Mouse (Mus musculus) forebrain, embryonic 12.5 days (tissue): ENCODE measurements around the gene Timm10. TPM values are rescaled to one million over a fixed set of nuclear protein-coding genes. Genes with fewer than 3 reads are reported as not detected.

ENCODE experiments used
- ATAC-seq: fragments of 200-750 bp; cut with Nextera tagmentation; 2 replicates; pipeline ENCODE4 v1.8.0; 2017; ENCODE audit warnings: moderate TSS enrichment; ENCODE audit not compliant: low FRiP score
- H3K27ac ChIP-seq: fragments of 300-500 bp; sonication (generic); 2 replicates; pipeline ENCODE4 v1.5.1; 2016; ENCODE audit warnings: mild to moderate bottlenecking
- H3K27me3 ChIP-seq: fragments of 300-500 bp; sonication (generic); 2 replicates; pipeline ENCODE4 v1.6.1; 2016; ENCODE audit warnings: mild to moderate bottlenecking
- H3K36me3 ChIP-seq: fragments of 300-500 bp; sonication (generic); replicated peaks from 2 replicates; pipeline ENCODE4 v1.6.1; 2016; ENCODE audit warnings: mild to moderate bottlenecking
- H3K4me1 ChIP-seq: fragments of 300-500 bp; sonication (generic); 2 replicates; pipeline ENCODE4 v1.6.1; 2016
- H3K4me2 ChIP-seq: fragments of 300-500 bp; sonication (generic); 2 replicates; pipeline ENCODE4 v1.6.1; 2016; ENCODE audit warnings: mild to moderate bottlenecking, moderate library complexity
- H3K4me3 ChIP-seq: fragments of 300-500 bp; sonication (generic); replicated peaks from 2 replicates; pipeline ENCODE4 v1.5.1; 2016; ENCODE audit warnings: mild to moderate bottlenecking
- H3K9ac ChIP-seq: fragments of 300-500 bp; sonication (generic); 2 replicates; pipeline ENCODE4 v1.6.1; 2016; ENCODE audit warnings: mild to moderate bottlenecking
- H3K9me3 ChIP-seq: fragments of 300-500 bp; sonication (generic); 2 replicates; pipeline ENCODE4 v1.6.1; 2016
- WGBS: fragments of 180-500 bp; shearing (Covaris S2); methylation state at CpG from one replicate; pipeline ENCODE4 v1.1.7; 2016; 5-methylcytosine and 5-hydroxymethylcytosine counted together
- polyA plus RNA-seq: library from polyadenylated mRNA; unstranded; fragments of >200 nt; fragmentation: Nextera tagmentation; extraction: Ambion mirVana; gene quantifications from 2 replicates; pipeline ENCODE4 v1.2.1, GENCODE M21; 2016

The Timm10 gene
- polyA plus RNA-seq, 1 experiment from 2014 or later: 42.3 TPM

- peaks cover 23% of the 10 kb centered on the region for H3K4me1 ChIP-seq
- WGBS: 64% methylated on average over 2 of the region's 2 CpGs
- no peak for ATAC-seq
- no peak overlapping the region for H3K9ac ChIP-seq
- no peak overlapping the region for H3K27ac ChIP-seq
- no peaks in the 10 kb centered on the region for H3K36me3 ChIP-seq
- H3K9me3 ChIP-seq: no peaks in the 10 kb centered on the region
- peaks cover 93% of the 10 kb centered on the region for H3K27me3 ChIP-seq
- H3K4me2 ChIP-seq: no peak overlapping the region
- H3K4me3 ChIP-seq: no peak overlapping the region
These were observed 42.2 kb downstream of the Timm10 start for GRCm38 (mm10) chr2:84868977-84869376.

DNA sequence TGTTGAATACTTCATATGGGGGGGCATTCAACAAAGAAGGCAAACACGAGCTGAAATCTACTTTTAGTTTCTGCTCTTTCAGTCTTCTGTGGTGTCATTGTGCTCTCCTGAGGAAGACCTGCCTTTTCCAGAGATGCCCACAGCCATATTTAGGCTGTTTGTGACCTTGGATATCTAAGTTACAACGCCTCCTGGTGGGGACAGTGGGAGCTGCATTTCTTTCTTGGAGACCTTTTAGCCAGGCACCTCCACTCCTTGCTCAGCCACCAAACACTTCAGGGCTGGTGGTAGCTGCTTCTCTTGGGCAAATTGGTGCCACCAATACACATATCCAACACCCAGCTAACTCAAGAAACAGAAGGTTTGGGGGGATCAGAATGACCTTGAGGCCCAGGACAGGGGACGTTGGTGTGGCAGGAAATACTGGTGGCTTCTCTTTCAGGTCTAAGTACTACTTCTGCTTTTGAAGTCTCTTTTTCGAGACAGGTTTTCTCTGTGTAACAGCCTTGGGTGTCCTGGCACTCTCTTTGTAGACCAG lies 43.9 kb downstream of the Timm10 start:
- Histone ChIP-seq H3K4me1 (peaks cover 23% of the 10 kb centered on the region), H3K27ac (no peak overlapping the region), H3K36me3 (no peaks in the 10 kb centered on the region), H3K4me2 (no peak overlapping the region), H3K9ac (no peak overlapping the region), H3K9me3 (no peaks in the 10 kb centered on the region), H3K27me3 (peaks cover 100% of the 10 kb centered on the region), H3K4me3 (no peak overlapping the region)
- ATAC-seq: no peak
- WGBS: 68% methylated on average over 4 of the region's 4 CpGs

GRCm38 (mm10) chr2:84872105-84872716 lies 45.4 kb downstream of the Timm10 start:
- Histone ChIP-seq H3K4me1 (peaks cover 14% of the 10 kb centered on the region), H3K27me3 (peaks cover 95% of the 10 kb centered on the region), H3K27ac (no peak overlapping the region), H3K4me2 (peak overlapping the region; percentile 81), H3K9ac (peak overlapping the region; percentile 13), H3K9me3 (no peaks in the 10 kb centered on the region), H3K36me3 (no peaks in the 10 kb centered on the region), H3K4me3 (peak overlapping the region; percentile 51)
- 2% methylated on average over 78 of the region's 78 CpGs for WGBS
- peak; percentile 42; the same call in 1 of the 2 replicates for ATAC-seq

- Histone ChIP-seq H3K9ac (no peak overlapping the region), H3K27ac (no peak overlapping the region), H3K9me3 (no peaks in the 10 kb centered on the region), H3K36me3 (no peaks in the 10 kb centered on the region), H3K4me2 (no peak overlapping the region), H3K4me3 (no peak overlapping the region), H3K27me3 (peaks cover 70% of the 10 kb centered on the region), H3K4me1 (peaks cover 14% of the 10 kb centered on the region)
- WGBS: 63% methylated on average over 6 of the region's 6 CpGs
- no peak for ATAC-seq
These were observed 49.0 kb downstream of the Timm10 start for GRCm38 (mm10) chr2:84875842-84876241.

Other genes starting within 250 kb of the Timm10 start
- gene Ctnnd1, start 176.2 kb upstream of the Timm10 start, polyA plus RNA-seq: 52.6 and 53.6 TPM in 2 replicates
- gene Btbd18, start 167.9 kb upstream of the Timm10 start, polyA plus RNA-seq: 0.33 and 0.49 TPM in 2 replicates
- gene Selenoh, start 156.2 kb upstream of the Timm10 start, polyA plus RNA-seq: 448 and 458 TPM in 2 replicates
- gene Gm28635, start 149.0 kb upstream of the Timm10 start, polyA plus RNA-seq: not detected in 2 replicates
- gene Med19, start 148.6 kb upstream of the Timm10 start, polyA plus RNA-seq: 55.0 and 59.3 TPM in 2 replicates
- 175 and 177 TPM in 2 replicates for gene Tmx2, start 147.9 kb upstream of the Timm10 start, polyA plus RNA-seq
- 28.1 and 31.4 TPM in 2 replicates for gene Zdhhc5, start 111.8 kb upstream of the Timm10 start, polyA plus RNA-seq
- 39.9 and 40.7 TPM in 2 replicates for gene Clp1, start 99.6 kb upstream of the Timm10 start, polyA plus RNA-seq
- gene Ypel4, start 92.9 kb upstream of the Timm10 start, polyA plus RNA-seq: 18.7 and 19.6 TPM in 2 replicates
- gene Gm19426, start 83.3 kb upstream of the Timm10 start, polyA plus RNA-seq: 9.4 and 10.2 TPM in 2 replicates
- gene Serping1, start 51.6 kb upstream of the Timm10 start, polyA plus RNA-seq: 27.6 and 30.3 TPM in 2 replicates
- gene Ube2l6, start 28.2 kb upstream of the Timm10 start, polyA plus RNA-seq: 30.0 and 30.5 TPM in 2 replicates
- gene Smtnl1, start 4.3 kb upstream of the Timm10 start, polyA plus RNA-seq: not detected in 2 replicates
- 11.4 and 14.4 TPM in 2 replicates for gene Slc43a1, start 11.9 kb downstream of the Timm10 start, polyA plus RNA-seq
- 5.2 and 7.9 TPM in 2 replicates for gene Rtn4rl2, start 59.7 kb downstream of the Timm10 start, polyA plus RNA-seq
- gene Slc43a3, start 109.6 kb downstream of the Timm10 start, polyA plus RNA-seq: 10.1 and 11.3 TPM in 2 replicates
- gene Prg2, start 153.5 kb downstream of the Timm10 start, polyA plus RNA-seq: not detected in 2 replicates
- gene Prg3, start 161.2 kb downstream of the Timm10 start, polyA plus RNA-seq: not detected in 2 replicates
- 309 and 322 TPM in 2 replicates for gene Ssrp1, start 210.2 kb downstream of the Timm10 start, polyA plus RNA-seq
- 1.4 and 1.6 TPM in 2 replicates for gene P2rx3, start 210.5 kb downstream of the Timm10 start, polyA plus RNA-seq
- 38.3 and 39.7 TPM in 2 replicates for gene Tnks1bp1, start 221.0 kb downstream of the Timm10 start, polyA plus RNA-seq